Mouse (Mus musculus): Measurements from ENCODE around the gene Plcxd2. TPM values are rescaled to one million over a fixed set of nuclear protein-coding genes. Genes with fewer than 3 reads are reported as not detected.

Gene Plcxd2
- polyA plus RNA-seq, 1 experiment from 2014 or later, result 1.2 TPM

- no peaks in the 10 kb centered on the region for H3K27me3 ChIP-seq (ENCODE audit: control insufficient read depth, insufficient read depth, low read length)
- no peak for ATAC-seq (ENCODE audit: low FRiP score, low TSS enrichment)
- 86% methylated on average over 1 of the region's 1 CpGs for WGBS
Observed at GRCm38 (mm10) chr16:46019359-46019758, 9.3 kb upstream of the Plcxd2 start.

GRCm38 (mm10) chr16:46011696-46012095, 1.7 kb upstream of the Plcxd2 start:
- Histone ChIP-seq H3K4me3 (ENCODE audit: low read length) (no peak overlapping the region), H3K9me3 (ENCODE audit: control insufficient read depth, low read length) (no peaks in the 10 kb centered on the region), H3K36me3 (ENCODE audit: control insufficient read depth, insufficient read depth, low read length) (no peaks in the 10 kb centered on the region), H3K4me1 (ENCODE audit: control insufficient read depth, insufficient read depth, low read length) (no peaks in the 10 kb centered on the region), H3K9ac (ENCODE audit: low read depth, low read length) (no peak overlapping the region), H3K4me2 (replicated peaks; ENCODE audit: low read depth, low read length) (no peak overlapping the region), H3K27me3 (ENCODE audit: control insufficient read depth, insufficient read depth, low read length) (no peaks in the 10 kb centered on the region; the same call in 1 of the 2 replicates), H3K27ac (ENCODE audit: low read depth, low read length) (no peak overlapping the region)
- WGBS, result 67% methylated on average over 1 of the region's 1 CpGs
- ATAC-seq (ENCODE audit: low FRiP score, low TSS enrichment), result no peak

More at GRCm38 (mm10) chr16:46019359-46019758, 9.3 kb upstream of the Plcxd2 start:
- H3K4me3 ChIP-seq (ENCODE audit: low read length), result no peak overlapping the region
- H3K4me1 ChIP-seq (ENCODE audit: control insufficient read depth, insufficient read depth, low read length), result no peaks in the 10 kb centered on the region
- H3K27ac ChIP-seq (ENCODE audit: low read depth, low read length), result no peak overlapping the region
- no peak overlapping the region for H3K4me2 ChIP-seq (replicated peaks; ENCODE audit: low read depth, low read length)
- H3K9me3 ChIP-seq (ENCODE audit: control insufficient read depth, low read length), result no peaks in the 10 kb centered on the region
- no peaks in the 10 kb centered on the region for H3K36me3 ChIP-seq (ENCODE audit: control insufficient read depth, insufficient read depth, low read length)
- no peak overlapping the region for H3K9ac ChIP-seq (ENCODE audit: low read depth, low read length)

DNA sequence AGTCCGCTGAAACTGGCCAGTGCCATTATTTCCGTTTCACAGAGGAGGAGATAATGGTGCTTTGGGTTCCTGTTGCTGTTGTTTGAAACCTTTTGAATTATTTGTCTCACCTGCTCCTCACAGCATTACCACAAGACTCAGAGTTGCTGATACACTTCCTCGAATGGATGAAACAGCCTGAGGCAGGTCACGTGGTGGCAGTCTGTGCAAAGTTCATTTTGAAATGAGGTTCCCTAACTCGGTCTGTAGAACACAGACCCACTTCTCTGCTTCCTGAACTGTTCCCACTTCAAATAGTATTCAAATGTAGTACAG, 845 bp upstream of the Plcxd2 start:
- Histone ChIP-seq H3K4me2 (replicated peaks; ENCODE audit: low read depth, low read length) (peak overlapping the region; percentile 81), H3K9me3 (ENCODE audit: control insufficient read depth, low read length) (no peaks in the 10 kb centered on the region), H3K27me3 (ENCODE audit: control insufficient read depth, insufficient read depth, low read length) (no peaks in the 10 kb centered on the region; the same call in 1 of the 2 replicates), H3K36me3 (ENCODE audit: control insufficient read depth, insufficient read depth, low read length) (no peaks in the 10 kb centered on the region), H3K27ac (ENCODE audit: low read depth, low read length) (peak overlapping the region; percentile 67; the same call in 1 of the 2 replicates), H3K9ac (ENCODE audit: low read depth, low read length) (peak overlapping the region; percentile 63; the same call in 1 of the 2 replicates), H3K4me1 (ENCODE audit: control insufficient read depth, insufficient read depth, low read length) (no peaks in the 10 kb centered on the region), H3K4me3 (ENCODE audit: low read length) (peak overlapping the region; percentile 56)
- 16% methylated on average over 5 of the region's 5 CpGs for WGBS
- peak; percentile 24; the same call in 1 of the 2 replicates for ATAC-seq (ENCODE audit: low FRiP score, low TSS enrichment)

- no peak for ATAC-seq (ENCODE audit: low FRiP score, low TSS enrichment)
- Histone ChIP-seq H3K9ac (ENCODE audit: low read depth, low read length) (peak overlapping the region; percentile 63), H3K27ac (ENCODE audit: low read depth, low read length) (no peak overlapping the region), H3K4me3 (ENCODE audit: low read length) (peak overlapping the region; percentile 56), H3K9me3 (ENCODE audit: control insufficient read depth, low read length) (no peaks in the 10 kb centered on the region), H3K4me2 (replicated peaks; ENCODE audit: low read depth, low read length) (peak overlapping the region; percentile 81), H3K4me1 (ENCODE audit: control insufficient read depth, insufficient read depth, low read length) (no peaks in the 10 kb centered on the region), H3K27me3 (ENCODE audit: control insufficient read depth, insufficient read depth, low read length) (no peaks in the 10 kb centered on the region; the same call in 1 of the 2 replicates), H3K36me3 (ENCODE audit: control insufficient read depth, insufficient read depth, low read length) (no peaks in the 10 kb centered on the region)
- under 1% methylated on average over 13 of the region's 13 CpGs for WGBS
Observed at GRCm38 (mm10) chr16:46009717-46010116, 301 bp downstream of the Plcxd2 start.

DNA sequence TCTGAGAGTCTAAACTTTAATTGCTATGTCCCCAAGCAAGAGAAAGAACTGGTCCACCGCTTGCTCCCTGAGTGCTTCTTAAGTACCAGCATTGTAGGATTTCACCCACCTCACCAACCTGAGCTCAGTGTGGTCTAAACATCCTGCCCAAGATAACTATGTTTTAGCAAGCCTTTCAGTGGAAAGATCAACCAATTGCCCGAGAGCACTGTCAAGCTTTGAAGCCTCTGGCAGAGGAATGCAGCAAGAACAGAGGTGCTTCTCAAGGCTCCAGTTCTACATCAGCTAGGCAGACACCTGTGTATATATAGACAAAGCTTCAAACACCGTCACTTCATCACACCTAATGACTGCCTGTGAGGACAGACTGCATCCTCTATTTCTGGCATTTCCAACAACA, 1.3 kb downstream of the Plcxd2 start:
- no peak for ATAC-seq (ENCODE audit: low FRiP score, low TSS enrichment)
- no peaks in the 10 kb centered on the region for H3K9me3 ChIP-seq (ENCODE audit: control insufficient read depth, low read length)
- H3K9ac ChIP-seq (ENCODE audit: low read depth, low read length), result no peak overlapping the region
- no peaks in the 10 kb centered on the region for H3K4me1 ChIP-seq (ENCODE audit: control insufficient read depth, insufficient read depth, low read length)
- no peak overlapping the region for H3K4me3 ChIP-seq (ENCODE audit: low read length)
- no peaks in the 10 kb centered on the region for H3K36me3 ChIP-seq (ENCODE audit: control insufficient read depth, insufficient read depth, low read length)
- no peaks in the 10 kb centered on the region; the same call in 1 of the 2 replicates for H3K27me3 ChIP-seq (ENCODE audit: control insufficient read depth, insufficient read depth, low read length)
- H3K27ac ChIP-seq (ENCODE audit: low read depth, low read length), result no peak overlapping the region
- 76% methylated on average over 3 of the region's 3 CpGs for WGBS
- H3K4me2 ChIP-seq (replicated peaks; ENCODE audit: low read depth, low read length), result no peak overlapping the region

GRCm38 (mm10) chr16:46008036-46008605, 1.9 kb downstream of the Plcxd2 start:
- Histone ChIP-seq H3K4me3 (ENCODE audit: low read length) (no peak overlapping the region), H3K27ac (ENCODE audit: low read depth, low read length) (no peak overlapping the region), H3K9me3 (ENCODE audit: control insufficient read depth, low read length) (no peaks in the 10 kb centered on the region), H3K36me3 (ENCODE audit: control insufficient read depth, insufficient read depth, low read length) (no peaks in the 10 kb centered on the region), H3K9ac (ENCODE audit: low read depth, low read length) (no peak overlapping the region), H3K27me3 (ENCODE audit: control insufficient read depth, insufficient read depth, low read length) (no peaks in the 10 kb centered on the region; the same call in 1 of the 2 replicates), H3K4me1 (ENCODE audit: control insufficient read depth, insufficient read depth, low read length) (no peaks in the 10 kb centered on the region), H3K4me2 (replicated peaks; ENCODE audit: low read depth, low read length) (no peak overlapping the region)
- no peak for ATAC-seq (ENCODE audit: low FRiP score, low TSS enrichment)
- 77% methylated on average over 5 of the region's 5 CpGs for WGBS

GRCm38 (mm10) chr16:46006261-46006660, 3.8 kb downstream of the Plcxd2 start:
- no peaks in the 10 kb centered on the region for H3K4me1 ChIP-seq (ENCODE audit: control insufficient read depth, insufficient read depth, low read length)
- WGBS, result 83% methylated on average over 10 of the region's 10 CpGs
- H3K4me3 ChIP-seq (ENCODE audit: low read length), result no peak overlapping the region
- no peak overlapping the region for H3K27ac ChIP-seq (ENCODE audit: low read depth, low read length)
- H3K4me2 ChIP-seq (replicated peaks; ENCODE audit: low read depth, low read length), result no peak overlapping the region
- H3K9me3 ChIP-seq (ENCODE audit: control insufficient read depth, low read length), result no peaks in the 10 kb centered on the region
- no peak overlapping the region for H3K9ac ChIP-seq (ENCODE audit: low read depth, low read length)
- ATAC-seq (ENCODE audit: low FRiP score, low TSS enrichment), result no peak
- H3K27me3 ChIP-seq (ENCODE audit: control insufficient read depth, insufficient read depth, low read length), result no peaks in the 10 kb centered on the region; the same call in 1 of the 2 replicates
- no peaks in the 10 kb centered on the region for H3K36me3 ChIP-seq (ENCODE audit: control insufficient read depth, insufficient read depth, low read length)

GRCm38 (mm10) chr16:46001550-46002166, 8.4 kb downstream of the Plcxd2 start:
- Histone ChIP-seq H3K9me3 (ENCODE audit: control insufficient read depth, low read length) (no peaks in the 10 kb centered on the region), H3K27me3 (ENCODE audit: control insufficient read depth, insufficient read depth, low read length) (no peaks in the 10 kb centered on the region), H3K4me3 (ENCODE audit: low read length) (no peak overlapping the region), H3K9ac (ENCODE audit: low read depth, low read length) (no peak overlapping the region), H3K4me2 (replicated peaks; ENCODE audit: low read depth, low read length) (no peak overlapping the region), H3K27ac (ENCODE audit: low read depth, low read length) (no peak overlapping the region), H3K36me3 (ENCODE audit: control insufficient read depth, insufficient read depth, low read length) (no peaks in the 10 kb centered on the region), H3K4me1 (ENCODE audit: control insufficient read depth, insufficient read depth, low read length) (no peaks in the 10 kb centered on the region)
- WGBS, result 84% methylated on average over 10 of the region's 10 CpGs
- ATAC-seq (ENCODE audit: low FRiP score, low TSS enrichment), result no peak

- H3K27ac ChIP-seq (ENCODE audit: low read depth, low read length), result no peak overlapping the region
- no peaks in the 10 kb centered on the region for H3K27me3 ChIP-seq (ENCODE audit: control insufficient read depth, insufficient read depth, low read length)
Observed at GRCm38 (mm10) chr16:46000976-46001375, 9.0 kb downstream of the Plcxd2 start.

More at GRCm38 (mm10) chr16:46000976-46001375, 9.0 kb downstream of the Plcxd2 start:
- no peak overlapping the region for H3K4me2 ChIP-seq (replicated peaks; ENCODE audit: low read depth, low read length)
- no peaks in the 10 kb centered on the region for H3K36me3 ChIP-seq (ENCODE audit: control insufficient read depth, insufficient read depth, low read length)
- H3K4me3 ChIP-seq (ENCODE audit: low read length), result no peak overlapping the region
- 87% methylated on average over 3 of the region's 3 CpGs for WGBS
- no peak for ATAC-seq (ENCODE audit: low FRiP score, low TSS enrichment)
- H3K9ac ChIP-seq (ENCODE audit: low read depth, low read length), result no peak overlapping the region
- H3K9me3 ChIP-seq (ENCODE audit: control insufficient read depth, low read length), result no peaks in the 10 kb centered on the region
- no peaks in the 10 kb centered on the region for H3K4me1 ChIP-seq (ENCODE audit: control insufficient read depth, insufficient read depth, low read length)
